Mouse (Mus musculus): ENCODE measurements around the gene Tubb4a.

Gene Tubb4a

GRCm38 (mm10) chr17:57104496-57104895 is 16.9 kb upstream of the Tubb4a start:
- no peak for DNase-seq (ENCODE audit: inconsistent age in 2 of 2, low spot score in 1 of 2)

- DNase-seq (ENCODE audit: inconsistent age in 2 of 2, low spot score in 1 of 2) = no peak
These were observed 14.7 kb upstream of the Tubb4a start for GRCm38 (mm10) chr17:57102276-57102675.

- DNase-seq (ENCODE audit: inconsistent age in 2 of 2, low spot score in 1 of 2) = no peak
These were observed 12.2 kb upstream of the Tubb4a start for GRCm38 (mm10) chr17:57099629-57100325.

- no peak for DNase-seq (ENCODE audit: inconsistent age in 2 of 2, low spot score in 1 of 2)
These were observed 10.7 kb upstream of the Tubb4a start for GRCm38 (mm10) chr17:57098321-57098720.

GRCm38 (mm10) chr17:57096623-57096920 is 9.0 kb upstream of the Tubb4a start:
- DNase-seq (ENCODE audit: inconsistent age in 2 of 2, low spot score in 1 of 2) = peak; percentile 83 to 94

GRCm38 (mm10) chr17:57095855-57096622 is 8.5 kb upstream of the Tubb4a start:
- peak; percentile 51 to 75 for DNase-seq (ENCODE audit: inconsistent age in 2 of 2, low spot score in 1 of 2)

- DNase-seq (ENCODE audit: inconsistent age in 2 of 2, low spot score in 1 of 2) = peak in 1 of 2 experiments; percentile 55
These were observed 6.6 kb upstream of the Tubb4a start for GRCm38 (mm10) chr17:57094222-57094621.

- DNase-seq (ENCODE audit: inconsistent age in 2 of 2, low spot score in 1 of 2) = no peak
These were observed 1.4 kb downstream of the Tubb4a start for GRCm38 (mm10) chr17:57085970-57086757.

- DNase-seq (ENCODE audit: inconsistent age in 2 of 2, low spot score in 1 of 2) = no peak
These were observed 5.1 kb downstream of the Tubb4a start for GRCm38 (mm10) chr17:57082481-57082880.

GRCm38 (mm10) chr17:57081234-57081842 is 6.2 kb downstream of the Tubb4a start:
- DNase-seq (ENCODE audit: inconsistent age in 2 of 2, low spot score in 1 of 2) = no peak

GRCm38 (mm10) chr17:57079919-57080318 is 7.7 kb downstream of the Tubb4a start:
- no peak for DNase-seq (ENCODE audit: inconsistent age in 2 of 2, low spot score in 1 of 2)

- DNase-seq (ENCODE audit: inconsistent age in 2 of 2, low spot score in 1 of 2) = no peak
These were observed 9.2 kb downstream of the Tubb4a start, which contains the start of gene Dennd1c for GRCm38 (mm10) chr17:57078336-57078735. Dennd1c (minus strand) TSS chr17:57078514.

- no peak for DNase-seq (ENCODE audit: inconsistent age in 2 of 2, low spot score in 1 of 2)
These were observed 10.7 kb downstream of the Tubb4a start for GRCm38 (mm10) chr17:57076916-57077315.

- no peak for DNase-seq (ENCODE audit: inconsistent age in 2 of 2, low spot score in 1 of 2)
These were observed 16.9 kb downstream of the Tubb4a start for GRCm38 (mm10) chr17:57070699-57071098.

GRCm38 (mm10) chr17:57070272-57070671 is 17.3 kb downstream of the Tubb4a start:
- DNase-seq (ENCODE audit: inconsistent age in 2 of 2, low spot score in 1 of 2) = no peak

- DNase-seq (ENCODE audit: inconsistent age in 2 of 2, low spot score in 1 of 2) = no peak
These were observed 20.7 kb downstream of the Tubb4a start for GRCm38 (mm10) chr17:57066908-57067307.

- peak in 1 of 2 experiments; percentile 31 for DNase-seq (ENCODE audit: inconsistent age in 2 of 2, low spot score in 1 of 2)
These were observed 24.6 kb downstream of the Tubb4a start for GRCm38 (mm10) chr17:57063031-57063430.

- peak in 1 of 2 experiments; percentile 51 for DNase-seq (ENCODE audit: inconsistent age in 2 of 2, low spot score in 1 of 2)
These were observed 25.0 kb downstream of the Tubb4a start for GRCm38 (mm10) chr17:57062548-57062947.

- peak; percentile 32 to 55 for DNase-seq (ENCODE audit: inconsistent age in 2 of 2, low spot score in 1 of 2)
These were observed 25.5 kb downstream of the Tubb4a start for GRCm38 (mm10) chr17:57062011-57062521.

- peak; percentile 54 to 77 for DNase-seq (ENCODE audit: inconsistent age in 2 of 2, low spot score in 1 of 2)
These were observed 26.5 kb downstream of the Tubb4a start for GRCm38 (mm10) chr17:57061069-57061468.

GRCm38 (mm10) chr17:57060231-57060801 is 27.3 kb downstream of the Tubb4a start:
- peak; percentile 97 to 99 for DNase-seq (ENCODE audit: inconsistent age in 2 of 2, low spot score in 1 of 2)

Measured in adrenal gland, adult (tissue).